Comparison of ENCODE assay signal across 15 mouse cellular contexts in the genomic region with DNA sequence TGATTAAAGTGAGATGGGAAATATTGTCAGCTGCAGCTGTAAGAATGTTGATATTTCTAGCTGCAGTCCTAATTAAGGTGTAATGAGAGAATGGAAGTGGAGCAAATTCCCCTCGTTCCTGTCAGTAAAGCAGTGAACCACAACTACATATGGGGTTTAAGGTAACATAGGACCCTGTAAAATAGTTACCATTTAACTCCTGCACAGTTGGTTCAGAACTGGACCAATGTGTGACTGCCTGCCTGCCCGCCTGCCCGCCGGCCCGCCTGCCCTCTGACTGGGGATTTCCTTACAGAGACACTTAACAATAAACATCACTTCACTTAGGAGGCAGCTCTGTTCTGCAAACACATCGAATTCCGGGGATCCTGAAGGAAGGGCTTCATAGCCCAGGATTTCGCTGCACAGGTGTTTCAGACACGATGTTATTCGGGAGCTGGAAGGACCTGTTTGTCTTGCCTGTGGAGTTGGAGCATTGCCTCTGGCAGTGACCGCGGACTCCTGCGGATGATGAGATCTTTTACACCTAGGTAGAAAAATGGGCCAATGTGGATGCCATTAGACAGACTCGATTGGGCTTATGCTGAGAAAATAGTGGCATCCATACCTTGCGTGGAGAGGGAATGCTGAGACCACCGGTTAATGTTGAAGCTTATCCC.
DNase-seq lines count a peak whose midpoint lies in the region; ATAC-seq and TF ChIP-seq lines count a peak whose summit lies in the region.
"Had no signal": no experiment of that assay in that cellular context is flagged by ENCODE, and none has a peak within 500 bp of the region (broad histone marks: within the 10 kb centered on the region; RNA-seq: fewer than 3 reads in every experiment).

No protein-coding gene starts in this region.

- no peaks in the 10 kb centered on the region for H3K27me3 ChIP-seq in kidney, adult 2 months (replicated peaks; ENCODE audit: control insufficient read depth, insufficient read depth, low read length)
- no peaks in the 10 kb centered on the region for H3K27me3 ChIP-seq in ES-Bruce4 (ENCODE audit: control insufficient read depth, insufficient read depth, low read length, poor library complexity, severe bottlenecking)
- no peaks in the 10 kb centered on the region for H3K27me3 ChIP-seq in hindbrain, embryonic 14.5 days (ENCODE audit: control insufficient read depth, insufficient read depth, low read length)
- H3K27me3 ChIP-seq: megakaryocyte, embryonic 14.5 days had no signal

- H3K9me3 ChIP-seq in ES-Bruce4 (replicated peaks; ENCODE audit: control insufficient read depth, insufficient read depth, low read length, poor library complexity, severe bottlenecking), result no peaks in the 10 kb centered on the region
- H3K9me3 ChIP-seq in hindbrain, embryonic 14.5 days (ENCODE audit: control insufficient read depth, low read length), result no peaks in the 10 kb centered on the region
- H3K9me3 ChIP-seq: megakaryocyte, embryonic 14.5 days had no signal

- H3K9ac ChIP-seq in ES-Bruce4 (ENCODE audit: low read depth, poor library complexity, severe bottlenecking), result no peak overlapping the region
- H3K9ac ChIP-seq in hindbrain, embryonic 14.5 days, result no peak overlapping the region

- no peaks in the 10 kb centered on the region for H3K4me1 ChIP-seq in kidney, adult 2 months (ENCODE audit: control insufficient read depth, insufficient read depth, low read length)
- H3K4me1 ChIP-seq in ES-Bruce4 (ENCODE audit: control insufficient read depth, insufficient read depth, low read length), result no peaks in the 10 kb centered on the region
- H3K4me1 ChIP-seq in hindbrain, embryonic 14.5 days (replicated peaks; ENCODE audit: control insufficient read depth, insufficient read depth, low read length), result 0 out of 2 replicates have a peak, but pooled peaks cover 19% of the 10 kb centered on the region

- no peak overlapping the region for H3K4me3 ChIP-seq in kidney, adult 2 months (ENCODE audit: insufficient read depth, low read depth, low read length)
- peak overlapping the region; percentile 20; the same call in 1 of the 2 replicates for H3K4me3 ChIP-seq in ES-Bruce4 (ENCODE audit: low read depth, low read length)
- H3K4me3 ChIP-seq in hindbrain, embryonic 14.5 days (replicated peaks; ENCODE audit: low read length), result no peak overlapping the region
- H3K4me3 ChIP-seq: heart, adult 2 months had no signal

- peak; percentile 9 for DNase-seq in kidney, adult 2 months
- no peak for DNase-seq in kidney, adult 9 months
- peak; percentile 4 for DNase-seq in brain, adult 2 months (ENCODE audit: low read depth, low spot score)
- peak; percentile 13 for DNase-seq in kidney, postnatal 10 days
- DNase-seq in adrenal gland, adult 8-10 months, result no peak
- DNase-seq in spleen, postnatal 10 days (ENCODE audit: low spot score in 2 of 2), result no peak
- DNase-seq in hindbrain, embryonic 14.5 days (ENCODE audit: low spot score), result no peak
- DNase-seq: adrenal gland, postnatal 10 days; heart, adult 2 months; layer of hippocampus, postnatal 36 days; retina, postnatal 1 day had no signal

- WGBS in kidney, adult 2 months, result 26% methylated on average over 16 of the region's 16 CpGs
- 62% methylated on average over 16 of the region's 16 CpGs for WGBS in hindbrain, embryonic 14.5 days

- TF ChIP-seq EP300 in ES-Bruce4 (IDR thresholded peaks at IDR 0.05; ENCODE audit: insufficient read depth, low read depth, low read length), result no peak

- no peak for ATAC-seq in hindbrain, embryonic 14.5 days (ENCODE audit: low FRiP score)
- ATAC-seq: intestine, embryonic 16.5 days had no signal

- H3K4me2 ChIP-seq in hindbrain, embryonic 14.5 days (replicated peaks), result no peak overlapping the region
- H3K4me2 ChIP-seq: liver, embryonic 11.5 days had no signal

- no peak for TF ChIP-seq CTCF in kidney, adult 2 months (conservative IDR thresholded peaks at IDR 0.05; ENCODE audit: insufficient read depth, insufficient read length, low read depth, low read length)
- no peak for TF ChIP-seq CTCF in ES-Bruce4 (IDR thresholded peaks at IDR 0.05; ENCODE audit: low read depth, low read length)

- H3K36me3 ChIP-seq in kidney, adult 2 months (ENCODE audit: control insufficient read depth, insufficient read depth, low read length), result no peaks in the 10 kb centered on the region
- no peaks in the 10 kb centered on the region for H3K36me3 ChIP-seq in ES-Bruce4 (ENCODE audit: control insufficient read depth, insufficient read depth, low read length, poor library complexity, severe bottlenecking)
- H3K36me3 ChIP-seq in hindbrain, embryonic 14.5 days (replicated peaks; ENCODE audit: control insufficient read depth, insufficient read depth), result no peaks in the 10 kb centered on the region

- TF ChIP-seq POLR2A in kidney, adult 2 months (IDR thresholded peaks at IDR 0.05; ENCODE audit: low read depth, low read length), result no peak
- TF ChIP-seq POLR2A in ES-Bruce4 (IDR thresholded peaks at IDR 0.05; ENCODE audit: insufficient read depth, low read length), result no peak

- no peak overlapping the region for H3K27ac ChIP-seq in kidney, adult 2 months (ENCODE audit: insufficient read depth, low read depth, low read length)
- no peak overlapping the region for H3K27ac ChIP-seq in ES-Bruce4 (ENCODE audit: insufficient read depth, low read length)
- no peak overlapping the region for H3K27ac ChIP-seq in hindbrain, embryonic 14.5 days
- H3K27ac ChIP-seq: heart, adult 2 months had no signal

Comparison
In these comparisons a context has a peak if more than half of its experiments do, and no peak if none do; other contexts are left out.
1. DNase-seq: peak in kidney, adult 2 months (single experiment), brain, adult 2 months (single experiment) and kidney, postnatal 10 days (single experiment); none in kidney, adult 9 months (single experiment), adrenal gland, adult 8-10 months (single experiment), spleen, postnatal 10 days (0 of 2) and hindbrain, embryonic 14.5 days (single experiment).